In the genomic region with DNA sequence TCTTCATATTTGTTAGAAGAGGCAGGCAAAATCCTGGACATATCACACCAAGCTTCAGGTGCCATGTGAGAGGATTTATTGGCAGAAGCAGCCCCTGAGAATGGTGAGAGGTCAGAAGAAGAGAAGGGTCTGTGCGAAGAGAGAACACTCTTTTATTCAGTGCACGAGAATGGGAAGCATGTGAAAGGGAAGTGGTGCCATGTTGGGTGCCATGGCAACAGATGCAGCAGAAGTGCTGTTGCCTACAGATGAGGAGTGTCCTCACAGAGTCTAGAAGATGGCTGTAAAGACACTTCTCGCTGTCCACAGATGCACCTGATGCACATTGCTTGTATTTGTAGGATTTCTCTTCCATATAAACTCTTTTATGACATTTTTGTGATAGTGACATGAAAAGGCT, we compare ENCODE assay signal across 9 mouse cellular contexts. TPM values are rescaled to one million over a fixed set of nuclear protein-coding genes. Genes with fewer than 3 reads are reported as not detected.
"Had no signal": no experiment of that assay in that cellular context is flagged by ENCODE, and none has a peak within 500 bp of the region (broad histone marks: within the 10 kb centered on the region; RNA-seq: fewer than 3 reads in every experiment).

No protein-coding gene starts in this region.

RNA-seq across cellular contexts. Expression of a gene that starts 6.9 kb away (rescaled TPM):
- polyA plus RNA-seq: heart, embryonic 13.5 days; heart, embryonic 14.5 days; heart, embryonic 15.5 days; heart, postnatal 0 days; hindbrain, embryonic 10.5 days; hindbrain, embryonic 11.5 days; hindbrain, embryonic 12.5 days; kidney, adult 2 months; large intestine, adult 2 months had no signal
